Mouse (Mus musculus) ZHBTc4 (cell line): ENCODE measurements around the gene Eml4.

Source experiments
- DNase-seq: peaks from one replicate; pipeline ENCODE4 v3.0.0-alpha.2; 2011; ENCODE audit warnings: low read depth, low spot score

The Eml4 gene

DNA sequence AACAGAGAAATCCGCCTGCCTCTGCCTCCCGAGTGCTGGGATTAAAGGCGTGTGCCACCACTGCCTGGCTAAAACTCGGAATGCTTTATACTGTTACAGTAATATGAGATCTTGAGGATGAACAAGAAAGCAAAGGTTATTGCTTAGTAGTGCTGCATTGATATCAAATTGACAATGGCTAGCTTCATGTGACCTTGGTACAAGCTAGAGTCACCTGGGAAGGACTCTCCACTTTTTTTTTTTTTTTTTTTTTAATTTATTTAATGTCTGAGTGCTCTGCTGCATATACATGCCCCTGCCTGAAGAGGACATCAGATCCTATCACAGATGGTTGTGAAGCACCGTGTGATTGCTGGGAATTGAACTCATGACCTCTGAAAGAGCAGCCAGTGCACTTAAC lies 148.2 kb downstream of the Eml4 start:
- DNase-seq = no peak

DNA sequence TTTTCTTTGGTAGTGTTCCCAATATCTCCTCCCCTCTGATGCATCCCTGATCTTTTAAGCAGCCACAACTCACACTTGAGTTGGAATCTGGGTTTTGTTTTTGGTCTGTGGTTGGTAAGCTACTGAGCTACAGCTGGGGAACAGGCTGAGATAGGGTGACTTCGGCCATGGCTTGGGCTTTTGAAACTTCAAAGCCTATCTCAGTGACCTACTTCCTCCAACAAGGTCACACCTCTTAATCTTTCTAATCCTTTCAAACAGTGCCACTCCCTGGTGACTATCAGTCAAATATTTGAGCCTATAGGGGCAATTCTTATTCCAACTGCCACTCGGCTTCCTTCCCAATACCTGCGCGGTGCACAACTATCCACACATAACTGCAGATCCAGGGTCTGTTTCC lies 149.0 kb downstream of the Eml4 start:
- DNase-seq = peak; percentile 43

DNA sequence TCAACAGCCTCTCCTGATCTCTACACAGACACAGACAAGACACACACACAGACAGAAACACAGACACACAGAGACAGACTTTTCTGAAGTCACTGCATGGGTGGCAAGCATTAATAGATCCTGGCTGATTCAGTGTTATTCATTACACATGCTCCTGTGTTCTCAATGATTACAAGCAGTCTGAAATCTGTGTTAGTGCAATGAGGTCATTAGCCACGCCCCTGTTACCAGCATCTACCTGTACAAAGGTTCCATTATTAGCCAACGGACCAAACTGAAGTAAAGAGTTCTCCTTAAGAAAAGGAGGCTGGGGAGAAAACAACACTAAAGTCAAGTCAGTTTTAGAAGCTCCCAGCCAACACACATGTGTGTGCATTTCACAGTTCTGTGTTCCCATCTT lies 153.0 kb downstream of the Eml4 start:
- no peak for DNase-seq

DNA sequence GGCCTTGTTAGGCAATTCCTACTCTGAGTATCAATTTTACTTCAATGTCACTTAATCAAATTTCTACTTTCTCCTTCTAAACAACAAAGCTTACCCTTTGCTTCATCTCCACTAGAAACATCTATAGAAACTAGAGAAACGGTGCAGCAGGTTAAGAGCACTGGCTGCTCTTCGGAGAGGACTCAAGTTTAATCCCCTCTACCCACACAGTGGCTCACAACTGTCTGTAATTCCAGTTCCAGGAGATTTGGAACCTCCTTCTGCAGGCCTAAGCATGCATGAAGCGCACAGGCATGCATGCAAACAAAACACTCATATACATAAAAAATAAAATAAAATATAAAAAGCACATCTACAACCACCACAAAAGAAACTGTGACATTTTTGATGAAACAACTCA lies 161.4 kb downstream of the Eml4 start:
- DNase-seq = no peak

DNA sequence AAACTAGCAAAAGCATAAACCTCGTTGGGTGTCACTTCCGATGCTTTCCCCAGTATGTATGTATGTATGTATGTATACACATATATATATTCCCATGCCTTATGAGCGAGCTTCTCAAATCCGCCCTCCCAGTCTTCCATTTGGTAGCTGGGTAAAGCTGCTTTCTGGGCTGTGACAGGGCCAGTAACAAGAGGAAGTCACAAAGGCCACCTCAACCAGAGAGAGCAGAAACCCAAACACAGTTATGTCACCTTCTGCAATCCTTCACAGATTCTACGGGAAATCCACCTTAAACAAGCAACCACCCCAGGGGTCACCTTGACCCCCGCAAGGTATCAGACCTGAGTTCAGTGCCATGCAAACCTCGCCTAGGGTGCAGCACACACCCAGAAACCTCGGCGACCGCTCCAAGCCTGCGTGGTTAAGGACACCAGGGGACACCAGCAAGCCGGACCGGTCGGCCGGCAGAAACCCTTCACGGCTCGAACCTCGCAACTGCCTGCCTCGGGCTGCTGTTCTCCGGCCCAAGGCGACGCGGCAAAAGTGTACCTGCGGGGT lies 163.0 kb downstream of the Eml4 start:
- DNase-seq = no peak

DNA sequence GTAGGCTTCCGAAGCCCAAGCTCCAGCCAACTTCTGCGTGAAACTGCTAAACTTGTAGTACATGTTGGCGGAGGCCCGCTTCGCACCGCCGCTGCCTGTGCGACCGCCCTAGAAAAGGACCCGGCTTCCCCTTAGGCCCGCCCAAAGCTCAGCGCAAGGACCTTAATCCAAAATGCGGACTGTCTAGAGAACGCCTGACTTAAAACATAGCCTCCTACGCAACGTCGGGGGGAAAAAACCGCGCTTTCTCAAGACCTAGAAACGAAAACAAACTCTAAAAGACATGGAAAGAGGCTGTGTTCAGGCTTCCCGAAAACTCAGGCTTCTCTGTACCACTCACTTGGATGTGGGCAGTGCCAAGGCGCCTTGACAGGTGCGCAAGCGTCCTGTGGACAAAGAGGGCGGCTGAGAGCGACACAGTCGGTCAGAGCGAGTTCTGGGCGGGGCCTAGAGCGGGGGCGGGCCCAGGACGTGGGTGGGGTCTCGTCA lies 163.5 kb downstream of the Eml4 start:
- peak; percentile 89 for DNase-seq

DNA sequence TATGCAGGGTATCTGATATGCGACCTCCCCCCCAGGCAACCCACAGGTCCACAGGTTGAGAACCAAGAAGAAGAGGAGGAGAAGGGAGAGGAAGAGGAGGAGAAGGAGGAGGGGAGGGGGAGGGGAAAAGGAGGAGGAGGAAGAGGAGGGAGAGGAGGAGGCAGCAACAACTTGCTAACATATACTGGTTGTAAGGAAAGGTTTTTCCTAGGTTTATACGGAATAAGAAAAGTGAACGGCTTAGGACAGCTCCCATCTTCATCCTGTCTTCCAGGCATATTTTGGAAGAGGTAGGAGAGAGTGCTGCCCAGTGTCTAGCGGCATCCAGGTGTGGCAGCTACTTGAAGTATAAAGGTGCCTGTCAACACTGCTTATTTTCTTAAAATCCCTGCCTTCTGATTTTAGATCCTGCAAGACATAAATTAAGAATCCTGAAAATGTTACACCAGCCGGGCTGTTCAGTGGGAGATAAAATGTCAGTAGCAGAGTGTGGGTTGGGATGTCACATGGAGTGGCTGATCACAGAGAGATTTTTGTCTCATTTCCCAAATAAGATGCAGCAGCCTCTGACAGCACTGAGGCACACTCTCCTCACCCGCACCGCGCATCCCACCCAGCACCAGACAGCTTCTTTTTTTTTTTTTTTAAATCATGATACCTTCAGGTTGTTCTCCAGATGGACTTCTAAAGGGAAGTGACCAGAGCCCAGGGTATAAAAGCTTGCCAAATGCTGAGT lies 166.7 kb downstream of the Eml4 start, which contains the start of gene Cox7a2l:
TSS of gene Cox7a2l (minus strand) at position 51 of the 736 bp plus-strand sequence.
- DNase-seq = no peak

DNA sequence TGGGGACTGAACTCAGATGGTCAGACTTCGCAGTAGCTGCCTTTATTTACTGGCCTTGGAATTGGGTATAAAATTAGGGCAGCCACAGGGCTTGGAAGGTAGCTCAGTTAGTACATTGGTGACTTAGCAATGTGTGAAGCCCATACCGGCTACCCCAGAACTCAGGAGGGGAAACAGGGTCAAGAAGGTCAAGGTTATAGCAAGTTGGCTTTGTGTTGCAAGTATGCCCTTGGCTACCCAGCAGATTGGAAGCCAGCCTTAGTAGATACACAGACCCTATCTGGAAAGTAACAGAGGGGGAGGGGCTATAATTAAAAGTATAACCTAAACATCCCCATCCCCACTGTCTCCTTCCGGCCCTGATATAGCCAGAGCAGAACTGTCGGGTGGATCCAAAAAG lies 171.2 kb downstream of the Eml4 start:
- DNase-seq = no peak

DNA sequence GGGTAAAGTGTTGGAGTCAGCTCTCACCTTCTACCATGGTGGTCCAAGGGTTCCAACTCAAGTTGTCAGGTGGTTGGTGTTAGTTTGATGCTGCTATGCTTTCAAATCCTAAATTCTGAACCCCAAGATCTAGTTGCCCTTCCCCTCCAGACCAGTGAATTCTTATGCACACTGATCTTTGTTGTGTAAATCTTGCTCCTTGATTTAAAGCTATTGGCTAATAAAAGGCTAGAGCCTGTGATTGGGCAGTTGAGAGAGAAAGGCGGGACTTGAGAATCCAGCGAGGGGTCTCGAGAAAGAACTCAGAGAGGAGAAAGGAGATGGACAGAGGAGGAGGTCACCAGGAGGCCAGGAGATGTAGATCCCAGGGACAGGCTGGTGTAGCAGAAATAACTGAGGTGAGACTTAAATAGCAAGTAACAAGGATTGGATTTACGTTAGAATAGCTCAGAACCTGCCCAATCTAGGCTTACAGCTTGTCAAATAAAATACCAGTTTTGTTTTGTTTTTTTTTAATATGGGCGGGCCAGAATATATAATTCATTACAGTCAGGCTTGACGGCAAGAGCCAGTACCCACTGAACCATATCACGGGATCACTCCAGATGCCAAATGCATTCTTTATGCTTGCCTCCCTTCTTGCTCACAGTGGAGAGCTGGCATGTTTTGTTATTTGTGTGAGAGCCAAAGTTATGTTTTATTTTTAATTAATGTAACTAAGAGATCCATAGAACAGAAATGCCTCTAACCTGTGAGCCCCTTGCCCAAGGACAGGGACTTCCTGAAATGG lies 172.1 kb downstream of the Eml4 start:
- peak; percentile 70 for DNase-seq

DNA sequence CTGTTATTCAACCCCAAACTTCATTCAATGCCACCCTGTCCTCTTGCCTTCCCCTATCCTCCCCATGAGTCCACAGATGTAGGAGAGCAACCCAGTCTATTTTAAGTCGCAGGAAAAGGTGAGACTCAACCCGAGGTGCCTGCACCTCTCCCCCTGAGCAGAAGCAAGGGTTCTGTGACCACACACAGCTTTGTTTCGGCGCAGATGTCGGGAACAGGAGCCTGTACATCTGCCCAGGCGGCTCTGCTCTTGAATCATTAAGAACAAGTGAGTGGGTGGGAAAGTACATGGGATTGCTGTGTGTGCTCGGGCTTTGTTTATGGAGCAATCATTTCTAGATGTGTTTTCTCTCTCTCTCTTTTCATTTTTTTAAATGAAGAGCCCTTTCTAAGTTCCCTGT lies 174.0 kb downstream of the Eml4 start:
- no peak for DNase-seq

DNA sequence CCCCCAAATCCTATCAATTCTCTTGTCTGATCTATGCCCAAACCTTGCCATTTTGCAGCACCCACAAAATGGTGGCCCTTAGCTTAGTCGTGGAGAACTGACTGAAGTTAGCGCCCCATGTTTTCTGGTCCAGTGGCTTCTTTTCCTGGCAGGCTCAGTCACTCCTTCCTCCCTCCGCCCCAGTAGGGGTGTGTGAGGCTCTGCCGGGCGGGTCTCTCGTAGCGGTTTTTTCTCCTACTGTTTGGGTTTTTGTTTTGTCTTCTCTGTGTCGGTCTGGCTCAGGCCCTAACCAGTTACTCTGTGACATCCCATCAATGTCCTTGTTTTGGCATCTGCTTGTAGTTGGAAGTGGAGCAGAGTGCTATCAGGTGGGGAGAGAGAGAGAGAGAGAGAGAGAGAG lies 174.9 kb downstream of the Eml4 start:
- peak; percentile 37 for DNase-seq

DNA sequence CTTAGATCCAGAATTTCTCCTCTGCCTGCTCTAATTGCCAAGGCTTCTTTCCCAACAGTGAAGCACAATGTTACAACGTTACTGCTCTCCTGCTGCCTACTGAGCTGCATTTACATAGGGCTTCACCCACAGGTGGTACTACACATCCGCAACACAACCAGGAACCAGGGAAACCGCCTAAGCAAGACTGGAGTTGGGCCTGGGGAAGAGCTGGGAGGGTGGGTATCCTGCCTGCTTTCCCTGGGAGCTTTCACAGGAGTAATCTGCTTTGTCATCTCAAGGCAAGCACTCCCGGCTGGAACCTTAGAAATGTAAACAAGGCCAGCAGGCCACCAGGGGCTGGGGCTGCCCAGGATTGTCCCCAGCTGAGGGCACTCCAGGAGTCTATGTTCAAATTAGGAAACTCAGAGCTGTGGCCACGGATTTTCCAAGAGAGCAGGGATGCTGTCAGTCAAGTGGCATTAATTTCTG lies 175.4 kb downstream of the Eml4 start:
- DNase-seq = peak; percentile 32

DNA sequence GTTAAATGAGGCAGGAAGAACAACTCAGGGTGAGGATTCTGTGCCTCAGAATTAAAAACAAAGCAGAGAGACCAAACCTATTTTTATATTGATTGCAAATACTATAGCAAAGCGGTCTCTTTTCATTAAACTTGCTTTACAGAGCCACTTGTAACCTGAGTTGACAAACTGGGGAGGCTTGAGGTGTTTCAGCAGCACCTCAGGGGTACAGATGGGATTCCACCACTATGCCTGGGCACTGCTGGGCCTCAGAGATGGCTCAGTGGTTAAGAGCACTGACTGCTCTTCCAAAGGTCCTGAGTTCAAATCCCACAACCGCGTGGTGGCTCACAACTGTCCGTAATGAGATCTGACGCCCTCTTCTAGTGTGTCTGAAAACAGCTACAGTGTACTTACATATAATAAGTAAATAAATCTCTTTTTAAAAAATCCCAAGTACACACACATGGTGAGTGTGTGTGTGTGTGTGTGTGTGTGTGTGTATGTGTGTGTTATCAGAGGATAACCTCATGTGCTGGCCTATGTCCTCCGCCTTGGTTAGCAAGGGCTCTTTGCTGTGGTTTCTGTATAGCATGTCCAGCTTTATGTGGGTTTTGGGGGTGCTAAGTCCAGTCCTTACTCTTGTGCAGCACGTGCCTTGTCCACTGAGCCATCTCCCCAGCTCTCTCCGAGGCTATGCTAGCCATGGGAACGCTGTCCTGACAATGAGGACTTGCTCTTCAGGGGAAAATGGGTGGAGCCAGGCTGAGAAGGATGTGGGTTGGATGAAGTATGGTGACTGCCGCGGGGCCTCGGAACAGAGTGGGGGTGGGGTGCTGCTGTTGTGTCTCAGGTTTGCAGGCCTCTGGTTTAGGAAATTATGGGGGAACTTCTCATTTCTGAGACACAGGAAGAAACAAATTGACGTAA lies 176.1 kb downstream of the Eml4 start:
- DNase-seq = peak; percentile 71

DNA sequence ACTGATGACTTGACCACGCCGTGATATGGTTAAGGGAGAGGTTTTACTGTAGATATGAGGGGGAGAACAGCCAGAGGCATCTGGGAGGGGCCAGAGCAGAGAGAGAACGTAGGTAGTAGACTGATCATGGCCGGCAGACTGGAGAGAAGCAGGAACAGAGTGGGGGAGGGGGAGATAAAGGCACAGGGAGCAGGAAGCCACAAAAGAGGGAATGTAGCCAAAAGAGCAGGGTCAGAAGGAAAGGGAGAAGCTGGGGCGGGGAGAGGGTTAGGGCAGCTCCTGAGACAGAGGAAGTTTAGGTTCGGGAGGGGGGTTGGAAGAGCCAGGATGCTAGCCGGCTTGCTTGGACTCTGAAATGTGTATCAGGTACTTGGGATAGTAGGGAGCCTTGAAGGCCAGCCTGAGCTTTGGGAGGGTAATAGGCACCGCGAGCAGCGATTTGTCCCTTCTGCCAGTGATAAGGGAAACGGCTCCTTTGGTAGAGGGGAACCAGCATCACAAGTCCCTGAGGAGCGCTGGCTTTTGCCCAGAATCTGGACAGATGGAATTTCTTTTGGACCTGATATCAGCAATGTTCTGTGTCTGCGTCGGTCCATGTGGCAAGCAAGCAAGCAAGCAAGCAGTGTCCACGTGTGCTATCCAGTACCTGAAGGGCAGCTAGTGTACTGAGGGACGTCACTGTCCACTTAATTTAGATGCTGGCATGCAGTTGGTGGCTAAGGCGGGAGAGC lies 177.1 kb downstream of the Eml4 start:
- peak; percentile 67 for DNase-seq
